Mouse (Mus musculus): Measurements from ENCODE around the gene BC005537.

DNA sequence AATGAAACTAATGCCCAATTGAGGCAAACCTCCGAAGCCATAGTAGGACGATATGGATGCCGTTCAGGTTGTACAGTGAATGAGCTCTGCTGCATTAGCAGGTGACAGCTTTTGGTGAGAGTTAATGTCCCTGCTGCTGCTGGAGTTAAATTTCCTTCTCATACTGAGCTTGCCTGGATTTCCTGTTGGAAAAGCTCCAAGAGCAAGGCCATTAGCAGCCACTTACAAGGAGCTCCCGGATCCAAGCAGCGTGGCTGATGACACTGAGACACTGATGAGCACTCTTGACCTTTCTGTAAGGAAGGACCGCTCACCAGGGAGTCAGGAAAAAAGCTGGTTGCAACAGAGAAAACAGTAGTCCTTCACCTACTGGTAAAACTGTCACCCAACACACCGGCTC is 60.6 kb downstream of the BC005537 start:
- TF ChIP-seq POLR2A (IDR thresholded peaks at IDR 0.05; ENCODE audit: low read depth, low read length): no peak
- no peak for TF ChIP-seq CTCF (IDR thresholded peaks at IDR 0.05; ENCODE audit: extremely low read depth, insufficient read length, insufficient replicate concordance, low read depth, low read length)
